Mouse (Mus musculus): ENCODE results near the gene D17Wsu92e.
A peak's percentile ranks its signal among the peaks of the same experiment; 100 is the strongest.

DNA sequence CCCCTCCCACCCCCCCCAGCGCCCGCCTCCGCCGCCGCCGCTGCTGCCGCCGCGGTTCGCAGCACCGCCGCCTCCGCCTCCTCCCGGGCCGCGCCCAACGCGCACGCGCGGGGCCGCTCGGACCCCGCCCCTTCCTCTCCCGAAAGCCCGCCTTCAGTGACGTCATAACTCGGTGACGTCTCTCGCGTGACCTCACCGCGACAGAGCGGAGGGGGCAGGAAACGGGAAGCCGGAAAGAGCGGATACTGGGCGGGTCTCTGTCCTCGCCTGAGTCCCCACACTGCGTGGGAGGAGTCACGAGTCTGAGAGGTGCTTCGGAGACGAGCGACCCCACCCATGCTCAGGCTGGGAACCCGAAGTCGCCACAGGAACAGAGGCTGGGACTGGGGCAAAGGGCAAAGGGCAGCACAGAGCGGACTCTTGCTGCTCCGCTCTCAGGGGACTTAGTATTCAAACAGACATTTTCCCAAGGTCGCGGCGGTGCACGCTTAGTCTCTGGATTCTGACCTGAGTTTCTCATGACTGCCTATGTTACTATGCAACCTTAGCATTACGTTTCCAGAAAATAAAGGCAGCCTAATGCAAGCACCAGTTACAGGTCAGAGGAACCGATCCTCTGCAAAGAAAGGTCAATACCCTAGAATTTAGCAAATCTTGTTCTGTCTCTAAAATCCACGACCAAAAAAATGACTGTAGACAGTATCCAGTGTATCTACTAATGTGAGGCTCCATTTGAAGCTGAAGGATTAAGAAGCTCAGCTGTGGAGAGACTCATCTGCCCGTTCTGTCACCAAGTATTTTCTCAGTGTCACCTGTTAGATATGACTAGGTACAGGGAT is at the start of gene D17Wsu92e:
- peak; percentile 18; the same call in 1 of the 2 replicates for TF ChIP-seq CTCF (IDR thresholded peaks at IDR 0.05; ENCODE audit: low read depth)
- peak; percentile 73 for TF ChIP-seq EP300 (IDR thresholded peaks at IDR 0.05; ENCODE audit: low read depth)
